In the genomic region with DNA sequence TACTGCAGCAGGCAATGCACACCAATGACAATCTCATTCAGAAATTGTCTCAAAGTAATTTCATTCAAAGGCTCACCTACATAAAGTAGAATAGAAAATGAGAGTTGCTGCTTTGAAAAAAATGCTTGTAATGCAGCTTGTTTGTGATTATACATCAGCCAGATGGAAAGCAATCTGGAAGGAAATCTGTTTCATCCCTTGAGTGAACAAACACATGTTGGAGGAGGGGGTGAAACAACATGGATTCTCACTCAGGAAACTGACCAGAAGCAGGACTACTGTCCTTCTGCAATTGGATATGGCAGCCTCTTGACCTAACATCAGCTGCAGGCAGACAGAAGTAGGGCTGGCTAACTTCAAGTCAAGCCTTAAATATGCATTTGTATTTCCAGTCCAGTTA, we compare ENCODE assay signal across 15 mouse cellular contexts.
DNase-seq lines count a peak whose midpoint lies in the region; ATAC-seq and TF ChIP-seq lines count a peak whose summit lies in the region.
"Had no signal": no experiment of that assay in that cellular context is flagged by ENCODE, and none has a peak within 500 bp of the region (broad histone marks: within the 10 kb centered on the region; RNA-seq: fewer than 3 reads in every experiment).

No protein-coding gene starts in this region.

- 0 out of 2 replicates have a peak, but pooled peaks have one; percentile 18 for ATAC-seq in frontal cortex, adult (ENCODE audit: low TSS enrichment)
- ATAC-seq: intestine, embryonic 15.5 days; liver, postnatal 0 days had no signal

- no peak for TF ChIP-seq POLR2A in brain, embryonic 14.5 days (IDR thresholded peaks at IDR 0.05; ENCODE audit: borderline replicate concordance, extremely low read depth, insufficient read depth, insufficient read length, poor library complexity, severe bottlenecking)

- no peak for TF ChIP-seq CTCF in brain, embryonic 14.5 days (IDR thresholded peaks at IDR 0.05; ENCODE audit: borderline replicate concordance, extremely low read depth, insufficient read depth, insufficient read length)

- DNase-seq in frontal cortex, postnatal 10 days (ENCODE audit: low spot score in 2 of 2), result no peak
- DNase-seq in layer of hippocampus, adult 18-20 months (ENCODE audit: low spot score in 2 of 2), result peak; percentile 6 to 58
- no peak for DNase-seq in layer of hippocampus, postnatal 25 days (ENCODE audit: extremely low spot score in 1 of 2, low spot score in 1 of 2)
- DNase-seq in brain, adult 2 months (ENCODE audit: low read depth, low spot score), result peak; percentile 62
- DNase-seq in brain, embryonic 14.5 days (ENCODE audit: low read depth), result peak; percentile 80
- DNase-seq in spleen, adult 18-20 months, result no peak
- DNase-seq: cerebellum, adult 2 months; cerebellum, postnatal 25 days; gastrocnemius, postnatal 10 days; heart, postnatal 4 days; liver, postnatal 0 days; thymus, adult 2 months; thymus, postnatal 4 days had no signal

Comparison
In these comparisons a context has a peak if more than half of its experiments do, and no peak if none do; other contexts are left out.
1. DNase-seq: peak in layer of hippocampus, adult 18-20 months (2 of 2), brain, adult 2 months (single experiment) and brain, embryonic 14.5 days (single experiment); none in frontal cortex, postnatal 10 days (0 of 2), layer of hippocampus, postnatal 25 days (0 of 2) and spleen, adult 18-20 months (0 of 2).